Mouse (Mus musculus) lung, adult 2 months (tissue): ENCODE data around the gene Gm21915.

Source experiments
- CTCF ChIP-seq: fragments of 200-500 bp; IDR thresholded peaks from 2 replicates; pipeline ENCODE4 v1.5.1; 2011; ENCODE audit warnings: mild to moderate bottlenecking, low read length, control low read depth; ENCODE audit not compliant: insufficient read depth
- POLR2A ChIP-seq: fragments of 200-500 bp; IDR thresholded peaks from 2 replicates; pipeline ENCODE4 v1.6.1; 2011; ENCODE audit warnings: low read depth, mild to moderate bottlenecking, control low read depth, low read length, borderline replicate concordance; ENCODE audit errors: extremely low read depth

- TF ChIP-seq CTCF (no peak), POLR2A (no peak)
These were observed 19.1 kb upstream of the Gm21915 start for GRCm38 (mm10) chr9:40651239-40651859.
